Mouse (Mus musculus) heart, adult 2 months (tissue): Measurements from ENCODE around the gene Zfp30. TPM values are rescaled to one million over a fixed set of nuclear protein-coding genes. Genes with fewer than 3 reads are reported as not detected.

Experiments
- DNase-seq, 2 experiments: peaks; one replicate each; pipeline ENCODE4 v3.0.0; 2021
- H3K27ac ChIP-seq: fragments of 200-600 bp; 2 replicates; pipeline ENCODE4 v1.8.1; 2022
- H3K27me3 ChIP-seq: fragments of 200-500 bp; 2 replicates; pipeline ENCODE4 v1.6.1; 2012; ENCODE audit warnings: mild to moderate bottlenecking, low read length, inconsistent platforms, mixed read lengths; ENCODE audit not compliant: control insufficient read depth, insufficient read depth
- H3K36me3 ChIP-seq: fragments of 200-500 bp; 2 replicates; pipeline ENCODE4 v1.6.1; 2012; ENCODE audit warnings: low read length, inconsistent platforms; ENCODE audit not compliant: control insufficient read depth, insufficient read depth
- H3K4me1 ChIP-seq: fragments of 200-500 bp; 2 replicates; pipeline ENCODE4 v1.6.1; 2011; ENCODE audit warnings: low read length; ENCODE audit not compliant: control insufficient read depth, insufficient read depth
- H3K4me3 ChIP-seq: fragments of 200-600 bp; 2 replicates; pipeline ENCODE4 v1.8.1; 2022
- H3K79me2 ChIP-seq: fragments of 200-500 bp; replicated peaks from 2 replicates; pipeline ENCODE4 v1.6.1; 2012; ENCODE audit warnings: mild to moderate bottlenecking, inconsistent platforms, low read length, moderate library complexity, mixed read lengths; ENCODE audit not compliant: control insufficient read depth, insufficient read depth
- H3K9ac ChIP-seq: fragments of 200-500 bp; 2 replicates; pipeline ENCODE4 v1.6.1; 2012; ENCODE audit warnings: low read depth, mild to moderate bottlenecking, control low read depth, inconsistent platforms, low read length, mixed read lengths
- CTCF ChIP-seq: fragments of 200-600 bp; IDR thresholded peaks from 2 replicates; pipeline ENCODE4 v1.8.1; 2022; ENCODE audit warnings: antibody characterized with exemption, mild to moderate bottlenecking, moderate library complexity
- EP300 ChIP-seq: fragments of 200-500 bp; IDR thresholded peaks from 2 replicates; pipeline ENCODE4 v1.6.1; 2011; ENCODE audit warnings: low read depth, low read length, control low read depth; ENCODE audit not compliant: insufficient read depth
- POLR2A ChIP-seq: fragments of 200-500 bp; IDR thresholded peaks from 2 replicates; pipeline ENCODE4 v1.6.1; 2011; ENCODE audit warnings: mild to moderate bottlenecking, low read depth, low read length, control low read depth; ENCODE audit not compliant: insufficient read depth
- WGBS: fragments of 180-500 bp; shearing (Covaris S2); methylation state at CpG from one replicate; pipeline ENCODE4 v1.1.7; 2018; 5-methylcytosine and 5-hydroxymethylcytosine counted together
- intact Hi-C: fragments of 180-260 bp; cut with DNase I; formaldehyde crosslinking; loops from one replicate; pipeline ENCODE4 v1.15.1; 2025
- polyA plus RNA-seq: library from polyadenylated mRNA; depleted of rRNA; stranded (reverse); fragments of >200 nt; gene quantifications from 2 replicates; pipeline ENCODE4 v1.2.3, GENCODE M21; 2012
- total RNA-seq, 2 experiments: library from RNA; stranded (reverse); gene quantifications; 2 replicates each; pipeline ENCODE4 v1.2.3; 2021

The Zfp30 gene
- total and polyA plus RNA-seq, 3 experiments = 3.2 to 5.6 (median 5.0) TPM

DNA sequence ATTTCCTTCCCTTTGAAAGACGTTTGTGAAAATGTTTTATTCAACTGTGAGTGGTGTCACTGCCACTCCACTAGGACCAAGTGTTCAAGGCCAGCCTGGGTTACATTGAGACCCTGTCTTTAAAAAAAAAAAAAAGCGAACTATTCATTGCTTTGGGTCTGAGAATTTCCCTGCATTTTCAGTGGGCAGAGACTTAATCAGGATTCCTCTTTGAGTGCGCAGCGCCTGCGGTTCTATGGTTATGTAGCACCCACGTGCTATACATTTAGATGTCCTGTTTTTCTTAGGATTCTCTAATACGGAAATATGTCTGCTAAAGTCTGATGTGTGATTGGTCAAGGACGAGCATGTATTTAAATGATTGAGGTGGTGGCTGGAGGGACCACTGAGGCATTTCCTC lies 1.2 kb downstream of the Zfp30 start:
- H3K36me3 ChIP-seq = no peaks in the 10 kb centered on the region
- intact Hi-C loops = loop anchor here (2.0 kb wide), 1 partner anchor 16 kb away; the partner anchor contains the start of gene Zfp84
- H3K27me3 ChIP-seq = no peaks in the 10 kb centered on the region
- H3K4me3 ChIP-seq = peak overlapping the region; percentile 74
- 44% methylated on average over 8 of the region's 8 CpGs for WGBS
- H3K27ac ChIP-seq = no peak overlapping the region; the same call in 1 of the 2 replicates
- no peak for DNase-seq
- TF ChIP-seq EP300 (no peak), CTCF (no peak), POLR2A (no peak)
- no peak overlapping the region for H3K9ac ChIP-seq
- peaks cover 3% of the 10 kb centered on the region for H3K4me1 ChIP-seq
- H3K79me2 ChIP-seq = no peaks in the 10 kb centered on the region

DNA sequence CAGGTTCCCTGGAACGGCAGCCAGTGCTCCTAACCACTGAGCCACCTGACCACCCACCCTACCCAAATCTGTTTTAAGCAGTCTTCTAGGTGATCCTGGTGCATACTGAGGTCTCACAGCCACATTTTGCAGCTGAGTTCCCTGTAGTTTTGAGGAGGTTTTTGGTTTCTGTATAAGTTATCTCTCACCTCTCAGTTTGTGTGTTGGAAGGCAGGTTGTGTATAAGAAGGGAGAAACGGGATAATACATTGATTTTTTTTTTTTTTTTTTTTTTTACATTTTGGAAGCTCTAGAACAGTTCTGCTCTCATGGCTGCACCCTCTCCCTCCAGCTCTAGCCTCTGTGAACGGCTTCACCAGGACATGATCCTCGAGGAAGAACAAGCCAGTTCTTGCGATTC lies 2.1 kb downstream of the Zfp30 start:
- H3K9ac ChIP-seq = no peak overlapping the region
- 74% methylated on average over 5 of the region's 5 CpGs for WGBS
- no peaks in the 10 kb centered on the region for H3K79me2 ChIP-seq
- no peak overlapping the region for H3K27ac ChIP-seq
- H3K4me3 ChIP-seq = peak overlapping the region; percentile 74; the same call in 1 of the 2 replicates
- H3K36me3 ChIP-seq = no peaks in the 10 kb centered on the region
- peaks cover 3% of the 10 kb centered on the region for H3K4me1 ChIP-seq
- H3K27me3 ChIP-seq = no peaks in the 10 kb centered on the region
- TF ChIP-seq CTCF (no peak), POLR2A (no peak), EP300 (no peak)
- DNase-seq = no peak
- intact Hi-C loops = loop anchor here (2.0 kb wide), 1 partner anchor 17 kb away; the partner anchor contains the start of gene Zfp84

DNA sequence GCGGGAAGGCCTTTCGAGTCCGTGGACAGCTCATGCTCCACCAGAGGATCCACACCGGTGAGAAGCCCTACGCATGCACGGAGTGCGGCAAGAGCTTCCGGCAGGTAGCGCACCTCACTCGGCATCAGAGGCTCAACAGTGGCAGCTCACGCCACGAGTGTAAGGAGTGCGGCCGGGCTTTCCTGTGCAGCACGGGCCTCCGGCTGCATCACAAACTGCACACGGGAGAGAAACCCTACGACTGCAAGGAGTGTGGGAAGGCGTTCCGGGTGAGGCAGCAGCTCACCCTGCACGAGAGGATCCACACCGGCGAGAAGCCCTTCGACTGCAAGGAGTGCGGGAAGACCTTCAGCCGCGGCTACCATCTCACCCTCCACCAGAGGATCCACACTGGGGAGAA lies 9.1 kb downstream of the Zfp30 start:
- 53% methylated on average over 27 of the region's 27 CpGs for WGBS
- H3K27me3 ChIP-seq = no peaks in the 10 kb centered on the region
- no peaks in the 10 kb centered on the region for H3K79me2 ChIP-seq
- no peaks in the 10 kb centered on the region for H3K36me3 ChIP-seq
- DNase-seq = no peak
- no peaks in the 10 kb centered on the region for H3K4me1 ChIP-seq
- intact Hi-C loops = no loop called here
- no peak overlapping the region for H3K4me3 ChIP-seq
- TF ChIP-seq CTCF = no peak
- TF ChIP-seq POLR2A = no peak
- TF ChIP-seq EP300 = no peak
- no peak overlapping the region for H3K9ac ChIP-seq
- no peak overlapping the region for H3K27ac ChIP-seq

- no peaks in the 10 kb centered on the region; the same call in 1 of the 2 replicates for H3K4me1 ChIP-seq
- H3K27me3 ChIP-seq = no peaks in the 10 kb centered on the region
- WGBS = 51% methylated on average over 5 of the region's 5 CpGs
- H3K79me2 ChIP-seq = no peaks in the 10 kb centered on the region
- TF ChIP-seq CTCF (no peak), EP300 (no peak)
- no peak overlapping the region for H3K9ac ChIP-seq
- no peak overlapping the region for H3K27ac ChIP-seq
- H3K4me3 ChIP-seq = no peak overlapping the region
- H3K36me3 ChIP-seq = no peaks in the 10 kb centered on the region
- DNase-seq = no peak
- intact Hi-C loops = no loop called here
Measured at GRCm38 (mm10) chr7:29807046-29807445, 23.2 kb downstream of the Zfp30 start.

- 97% methylated on average over 1 of the region's 1 CpGs for WGBS
- Histone ChIP-seq H3K27me3 (no peaks in the 10 kb centered on the region), H3K79me2 (peaks cover 3% of the 10 kb centered on the region; the same call in 1 of the 2 replicates), H3K36me3 (no peaks in the 10 kb centered on the region), H3K9ac (no peak overlapping the region), H3K4me3 (no peak overlapping the region), H3K27ac (no peak overlapping the region), H3K4me1 (peaks cover 9% of the 10 kb centered on the region)
- DNase-seq = no peak
- intact Hi-C loops = no loop called here
- no peak for TF ChIP-seq POLR2A
Measured at GRCm38 (mm10) chr7:29812244-29812643, 28.4 kb downstream of the Zfp30 start.

GRCm38 (mm10) chr7:29814381-29814780 lies 30.6 kb downstream of the Zfp30 start:
- WGBS = 99% methylated on average over 2 of the region's 2 CpGs

More at GRCm38 (mm10) chr7:29814381-29814780, 30.6 kb downstream of the Zfp30 start:
- Histone ChIP-seq H3K27me3 (no peaks in the 10 kb centered on the region), H3K9ac (no peak overlapping the region), H3K4me1 (peaks cover 13% of the 10 kb centered on the region), H3K36me3 (no peaks in the 10 kb centered on the region), H3K79me2 (peaks cover 3% of the 10 kb centered on the region; the same call in 1 of the 2 replicates), H3K4me3 (no peak overlapping the region), H3K27ac (no peak overlapping the region)
- TF ChIP-seq EP300 = no peak
- no peak for TF ChIP-seq CTCF
- no peak for TF ChIP-seq POLR2A
- intact Hi-C loops = no loop called here
- no peak for DNase-seq
